Mouse (Mus musculus) neural tube, embryonic 13.5 days (tissue): ENCODE data around the gene Cercam. TPM values are rescaled to one million over a fixed set of nuclear protein-coding genes. Genes with fewer than 3 reads are reported as not detected.

Source experiments
- ATAC-seq: fragments of 200-750 bp; cut with Nextera tagmentation; 2 replicates; pipeline ENCODE4 v1.8.0; 2017; ENCODE audit warnings: low read depth, mild to moderate bottlenecking, moderate TSS enrichment, moderate library complexity
- H3K27ac ChIP-seq: fragments of 300-500 bp; sonication (generic); replicated peaks from 2 replicates; pipeline ENCODE4 v1.5.1; 2015; ENCODE audit warnings: moderate library complexity, mild to moderate bottlenecking, inconsistent platforms
- H3K27me3 ChIP-seq: fragments of 300-500 bp; sonication (generic); 2 replicates; pipeline ENCODE4 v1.6.1; 2015; ENCODE audit warnings: mild to moderate bottlenecking, inconsistent platforms
- H3K36me3 ChIP-seq: fragments of 300-500 bp; sonication (generic); 2 replicates; pipeline ENCODE4 v1.6.1; 2015; ENCODE audit warnings: mild to moderate bottlenecking, inconsistent platforms
- H3K4me1 ChIP-seq: fragments of 300-500 bp; sonication (generic); replicated peaks from 2 replicates; pipeline ENCODE4 v1.6.1; 2015; ENCODE audit warnings: inconsistent platforms
- H3K4me2 ChIP-seq: fragments of 300-500 bp; sonication (generic); 2 replicates; pipeline ENCODE4 v1.6.1; 2015; ENCODE audit warnings: inconsistent platforms, mild to moderate bottlenecking, moderate library complexity
- H3K4me3 ChIP-seq: fragments of 300-500 bp; sonication (generic); 2 replicates; pipeline ENCODE4 v1.5.1; 2015; ENCODE audit warnings: mild to moderate bottlenecking, inconsistent platforms
- H3K9ac ChIP-seq: fragments of 300-500 bp; sonication (generic); 2 replicates; pipeline ENCODE4 v1.6.1; 2015; ENCODE audit warnings: moderate library complexity, mild to moderate bottlenecking, inconsistent platforms
- H3K9me3 ChIP-seq: fragments of 300-500 bp; sonication (generic); 2 replicates; pipeline ENCODE4 v1.6.1; 2016; ENCODE audit warnings: inconsistent platforms
- WGBS: fragments of 180-500 bp; shearing (Covaris S2); methylation state at CpG from one replicate; pipeline ENCODE4 v1.1.7; 2015; 5-methylcytosine and 5-hydroxymethylcytosine counted together
- microRNA-seq: library from miRNA; unstranded; fragments of <30 nt; microRNA quantifications from one replicate; pipeline ENCODE4, GENCODE M21; 2016
- polyA plus RNA-seq: library from polyadenylated mRNA; unstranded; fragments of >200 nt; fragmentation: Nextera tagmentation; extraction: Ambion mirVana; gene quantifications from 2 replicates; pipeline ENCODE4 v1.2.1, GENCODE M21; 2015

The Cercam gene
- polyA plus RNA-seq, 1 experiment from 2014 or later = 25.5 TPM

DNA sequence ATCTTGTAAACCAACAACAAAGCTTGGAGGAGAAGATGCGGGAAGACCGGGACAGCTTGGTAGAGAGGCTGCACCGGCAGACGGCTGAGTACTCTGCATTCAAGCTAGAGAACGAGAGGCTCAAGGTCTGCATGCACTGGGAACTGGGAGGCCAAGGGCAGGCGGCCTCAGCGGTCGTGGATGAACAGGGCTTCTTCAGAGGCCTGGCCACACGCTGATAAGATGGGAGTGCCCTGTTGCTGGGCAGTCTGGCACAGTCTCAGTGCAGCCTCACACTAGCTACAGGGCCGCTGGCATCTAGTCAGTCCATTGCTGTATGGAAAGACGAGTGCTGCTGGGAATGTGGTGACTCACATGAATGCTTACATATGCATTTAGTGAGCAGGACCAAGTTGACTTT is 48.7 kb downstream of the Cercam start:
- Histone ChIP-seq H3K36me3 (peaks cover 84% of the 10 kb centered on the region), H3K4me1 (no peaks in the 10 kb centered on the region), H3K9me3 (no peaks in the 10 kb centered on the region), H3K9ac (no peak overlapping the region), H3K4me2 (no peak overlapping the region), H3K4me3 (no peak overlapping the region), H3K27me3 (no peaks in the 10 kb centered on the region), H3K27ac (no peak overlapping the region)
- 94% methylated on average over 11 of the region's 11 CpGs for WGBS
- ATAC-seq = no peak

DNA sequence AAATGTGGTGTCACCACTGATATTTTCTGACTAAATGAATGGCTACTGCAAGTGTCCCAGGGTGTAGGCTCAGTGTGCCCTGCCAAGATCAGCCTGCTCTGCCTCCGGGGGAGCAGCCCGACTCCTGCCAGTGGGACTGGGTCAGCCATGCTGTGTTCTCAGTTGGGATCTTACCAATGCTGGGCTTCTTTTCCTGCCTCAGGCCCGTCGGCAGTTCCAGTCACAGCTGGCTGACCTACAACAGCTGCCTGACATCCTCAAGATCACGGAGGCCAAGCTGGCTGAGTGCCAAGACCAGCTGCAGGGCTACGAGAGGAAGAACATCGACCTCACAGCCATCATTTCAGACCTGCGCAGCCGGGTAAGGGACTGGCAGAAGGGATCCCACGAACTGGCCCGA is 53.0 kb downstream of the Cercam start:
- Histone ChIP-seq H3K27me3 (no peaks in the 10 kb centered on the region), H3K9ac (no peak overlapping the region), H3K9me3 (no peaks in the 10 kb centered on the region), H3K4me3 (no peak overlapping the region), H3K36me3 (peaks cover 85% of the 10 kb centered on the region), H3K4me2 (no peak overlapping the region), H3K4me1 (no peaks in the 10 kb centered on the region), H3K27ac (peak overlapping the region; percentile 25; the same call in 1 of the 2 replicates)
- no peak for ATAC-seq
- 67% methylated on average over 11 of the region's 11 CpGs for WGBS

DNA sequence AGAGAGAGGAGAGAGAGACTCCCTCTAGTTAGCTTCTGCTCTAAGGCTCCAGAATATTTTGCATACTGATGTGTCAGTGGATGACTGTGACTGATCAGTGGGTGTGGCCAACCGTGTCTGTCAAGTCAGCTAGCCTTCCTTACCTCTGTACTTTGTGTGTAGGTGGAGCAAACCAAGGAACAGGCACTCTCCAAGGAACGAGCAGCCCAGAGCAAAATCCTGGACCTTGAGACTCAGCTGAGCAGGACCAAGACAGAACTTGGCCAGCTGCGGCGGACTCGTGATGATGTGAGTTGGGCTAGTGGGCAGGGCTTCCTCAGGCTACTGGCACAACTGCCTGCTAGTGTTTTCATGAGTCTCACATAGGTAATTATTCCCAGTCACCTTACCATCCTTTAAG is 57.6 kb downstream of the Cercam start:
- H3K36me3 ChIP-seq = peaks cover 99% of the 10 kb centered on the region
- no peak overlapping the region for H3K27ac ChIP-seq
- no peak overlapping the region for H3K4me3 ChIP-seq
- H3K9me3 ChIP-seq = no peaks in the 10 kb centered on the region
- no peak overlapping the region for H3K4me2 ChIP-seq
- WGBS = 94% methylated on average over 5 of the region's 5 CpGs
- H3K9ac ChIP-seq = no peak overlapping the region
- ATAC-seq = no peak
- no peaks in the 10 kb centered on the region for H3K4me1 ChIP-seq
- no peaks in the 10 kb centered on the region for H3K27me3 ChIP-seq

DNA sequence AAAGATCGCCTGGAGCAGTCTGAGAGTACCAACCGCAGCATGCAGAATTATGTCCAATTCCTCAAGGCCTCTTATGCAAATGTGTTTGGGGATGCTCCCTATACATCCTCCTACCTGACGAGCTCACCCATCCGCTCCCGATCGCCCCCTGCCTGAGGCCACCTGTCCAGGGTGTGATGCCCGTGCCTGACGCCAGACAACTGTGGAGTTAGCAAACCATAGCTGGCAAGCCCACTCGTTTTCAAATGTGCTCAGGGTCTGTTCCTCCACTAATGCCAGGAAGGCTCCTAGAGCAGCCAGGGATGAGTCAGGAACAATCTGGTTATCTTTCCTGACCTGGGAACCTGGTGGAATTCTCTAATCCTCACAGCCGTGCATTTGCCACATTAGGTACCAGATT is 61.5 kb downstream of the Cercam start:
- Histone ChIP-seq H3K4me2 (no peak overlapping the region), H3K9me3 (no peaks in the 10 kb centered on the region), H3K4me1 (no peaks in the 10 kb centered on the region), H3K27ac (no peak overlapping the region), H3K36me3 (peaks cover 63% of the 10 kb centered on the region), H3K9ac (no peak overlapping the region), H3K27me3 (no peaks in the 10 kb centered on the region), H3K4me3 (no peak overlapping the region)
- no peak for ATAC-seq
- WGBS = 88% methylated on average over 10 of the region's 10 CpGs

DNA sequence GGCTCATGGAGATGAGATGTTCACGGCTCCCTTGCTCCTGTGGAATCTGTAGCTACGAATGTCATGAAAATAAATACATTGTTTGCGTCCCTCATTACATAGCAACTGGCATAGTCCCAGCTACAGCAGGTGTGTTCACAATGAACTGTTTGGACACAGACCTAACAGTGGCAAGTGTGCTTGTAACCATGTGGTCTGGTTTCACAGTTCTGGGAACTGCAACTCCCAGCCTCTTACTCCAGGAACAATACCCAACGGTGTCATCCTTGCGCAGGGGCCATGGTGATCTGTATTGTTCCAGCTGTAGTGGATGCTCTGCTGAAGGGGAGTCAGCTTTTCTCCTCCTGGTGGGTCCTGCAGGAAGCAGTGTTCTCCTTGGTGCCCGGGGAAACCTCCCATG is 62.2 kb downstream of the Cercam start:
- ATAC-seq = no peak
- Histone ChIP-seq H3K4me3 (no peak overlapping the region), H3K27me3 (no peaks in the 10 kb centered on the region), H3K36me3 (peaks cover 56% of the 10 kb centered on the region), H3K4me1 (peaks cover 6% of the 10 kb centered on the region), H3K27ac (no peak overlapping the region), H3K9me3 (no peaks in the 10 kb centered on the region), H3K4me2 (no peak overlapping the region), H3K9ac (no peak overlapping the region)
- WGBS = 87% methylated on average over 6 of the region's 6 CpGs

Small RNAs within 50 kb of the gene (microRNA-seq; reads per million reads assigned to microRNA genes)
- gene Mir219a-2 = not detected
- gene Mir219b = not detected

Other genes starting within 250 kb of the Cercam start
- 13.5 and 15.5 TPM in 2 replicates for gene Rapgef1, start 249.4 kb upstream of the Cercam start, polyA plus RNA-seq
- gene Gm13420, start 117.5 kb upstream of the Cercam start, polyA plus RNA-seq = 0.18 TPM in 1 of 2 replicates, not detected in the other
- gene Gm13547, start 109.9 kb upstream of the Cercam start, polyA plus RNA-seq = 0.33 TPM in 1 of 2 replicates, not detected in the other
- gene Coq4, start 81.7 kb upstream of the Cercam start, polyA plus RNA-seq = 30.0 and 34.3 TPM in 2 replicates
- 32.0 and 37.7 TPM in 2 replicates for gene Trub2, start 80.7 kb upstream of the Cercam start, polyA plus RNA-seq
- 34.6 and 35.5 TPM in 2 replicates for gene Slc27a4, start 66.5 kb upstream of the Cercam start, polyA plus RNA-seq
- 19.0 and 22.8 TPM in 2 replicates for gene Urm1, start 49.1 kb upstream of the Cercam start, polyA plus RNA-seq
- 65.6 and 68.1 TPM in 2 replicates for gene Odf2, start 20.1 kb downstream of the Cercam start, polyA plus RNA-seq
- 72.3 and 74.1 TPM in 2 replicates for gene Gle1, start 66.3 kb downstream of the Cercam start, polyA plus RNA-seq
- gene Sptan1, start 96.4 kb downstream of the Cercam start, polyA plus RNA-seq = 186 and 209 TPM in 2 replicates
- 49.6 and 53.5 TPM in 2 replicates for gene Wdr34, start 179.7 kb downstream of the Cercam start, polyA plus RNA-seq
- 338 and 380 TPM in 2 replicates for gene Set, start 188.2 kb downstream of the Cercam start, polyA plus RNA-seq
- 1.8 and 2.7 TPM in 2 replicates for gene Pkn3, start 208.5 kb downstream of the Cercam start, polyA plus RNA-seq
- 26.5 and 32.5 TPM in 2 replicates for gene Zdhhc12, start 224.5 kb downstream of the Cercam start, polyA plus RNA-seq